Mouse (Mus musculus) cerebellum, postnatal 36 days (tissue): ENCODE data around the gene Isg20l2.
A peak's percentile ranks its signal among the peaks of the same experiment; 100 is the strongest.
"Not testable (repeated sequence)": the region's sequence is repeated elsewhere in the genome, so short reads cannot be mapped to it uniquely, and the experiment has no call there.

Experiments used
- DNase-seq, 2 experiments: peaks; one replicate each; pipeline ENCODE4 v3.0.0; 2021 to 2022; ENCODE audit warnings: mixed read lengths in 2 of 2

The Isg20l2 gene

GRCm38 (mm10) chr3:87930078-87930795 is at the start of gene Isg20l2, which contains the start of gene Rrnad1:
Gene Isg20l2 (plus strand): TSS chr3:87930314.
Gene Rrnad1 (minus strand): TSS chr3:87930717.
- peak; percentile 97 to 99 for DNase-seq

GRCm38 (mm10) chr3:87884291-87884690 is 45.8 kb upstream of the Isg20l2 start:
- no peak for DNase-seq

DNA sequence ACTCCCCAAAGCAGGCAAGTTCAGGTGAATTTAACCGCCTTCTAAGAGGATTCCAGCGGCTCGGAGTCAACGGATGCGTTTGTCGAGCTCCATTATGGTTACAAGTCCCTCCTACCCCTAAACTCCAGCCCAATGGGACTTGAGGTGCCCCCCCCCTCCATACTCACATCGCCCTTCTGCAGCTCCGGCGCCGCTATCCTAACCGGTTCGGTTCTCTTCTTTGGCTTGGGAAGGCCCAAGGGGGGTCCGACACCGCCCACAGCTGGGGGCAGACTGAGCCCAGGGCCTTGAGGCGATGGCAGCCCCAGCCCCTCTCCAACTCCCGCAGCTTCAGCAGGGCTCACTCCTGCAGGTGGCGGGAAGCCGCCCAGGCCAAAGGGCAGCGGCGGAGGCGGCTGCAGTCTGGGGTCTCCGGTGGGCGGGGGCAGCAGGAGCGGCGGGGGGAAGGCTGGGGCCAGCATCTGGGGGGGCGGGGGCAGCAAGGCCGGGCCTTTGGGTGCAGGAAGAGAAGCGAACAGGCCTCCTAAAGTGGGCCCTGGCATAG is 45.3 kb upstream of the Isg20l2 start:
- DNase-seq, result peak; percentile 39 to 47

- peak; percentile 86 to 91 for DNase-seq
Measured at GRCm38 (mm10) chr3:87885281-87886003, 44.7 kb upstream of the Isg20l2 start, which contains the start of gene Prcc. Gene Prcc (minus strand): TSS chr3:87885608.

DNA sequence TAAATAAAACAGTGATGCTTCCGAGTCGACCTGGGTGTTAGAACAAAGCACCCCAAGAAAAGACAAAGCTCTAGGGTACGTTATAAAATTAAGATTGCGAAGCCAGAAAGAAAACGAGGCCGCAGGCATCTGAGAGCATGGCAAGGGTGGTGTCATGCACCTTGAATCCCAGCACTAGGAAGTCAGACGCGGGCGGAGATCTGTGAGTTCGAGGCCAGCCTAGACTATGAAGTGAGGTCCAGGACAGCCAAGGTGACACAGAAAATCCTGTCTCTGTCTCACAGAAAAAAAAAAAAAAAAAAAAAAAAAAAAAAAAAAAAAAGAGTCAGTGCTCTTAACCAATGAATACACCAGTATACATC is 44.1 kb upstream of the Isg20l2 start:
- peak in 1 of 2 experiments; percentile 47 for DNase-seq

DNA sequence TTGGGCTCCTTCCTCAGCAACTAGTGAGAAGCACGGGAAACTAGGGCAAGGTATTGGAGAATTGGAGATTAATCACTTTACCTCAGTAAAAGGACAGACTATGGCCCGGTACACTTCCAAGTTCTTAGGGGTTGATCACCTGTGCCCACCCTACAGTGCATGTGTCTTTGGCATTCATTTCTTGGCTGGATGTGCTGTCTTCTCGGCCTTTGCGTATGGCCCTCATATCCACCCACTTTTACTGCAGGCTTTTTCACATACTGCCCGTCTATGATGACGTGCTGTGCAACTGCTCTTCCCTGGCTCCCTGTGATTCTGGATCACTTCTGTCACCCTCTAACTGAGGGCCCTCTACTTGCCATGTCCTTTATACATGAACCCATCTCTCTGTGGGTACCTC is 43.7 kb upstream of the Isg20l2 start:
- no peak for DNase-seq

GRCm38 (mm10) chr3:87887400-87887799 is 42.7 kb upstream of the Isg20l2 start:
- not testable (repeated sequence) for DNase-seq

GRCm38 (mm10) chr3:87891481-87891880 is 38.6 kb upstream of the Isg20l2 start:
- no peak for DNase-seq

DNA sequence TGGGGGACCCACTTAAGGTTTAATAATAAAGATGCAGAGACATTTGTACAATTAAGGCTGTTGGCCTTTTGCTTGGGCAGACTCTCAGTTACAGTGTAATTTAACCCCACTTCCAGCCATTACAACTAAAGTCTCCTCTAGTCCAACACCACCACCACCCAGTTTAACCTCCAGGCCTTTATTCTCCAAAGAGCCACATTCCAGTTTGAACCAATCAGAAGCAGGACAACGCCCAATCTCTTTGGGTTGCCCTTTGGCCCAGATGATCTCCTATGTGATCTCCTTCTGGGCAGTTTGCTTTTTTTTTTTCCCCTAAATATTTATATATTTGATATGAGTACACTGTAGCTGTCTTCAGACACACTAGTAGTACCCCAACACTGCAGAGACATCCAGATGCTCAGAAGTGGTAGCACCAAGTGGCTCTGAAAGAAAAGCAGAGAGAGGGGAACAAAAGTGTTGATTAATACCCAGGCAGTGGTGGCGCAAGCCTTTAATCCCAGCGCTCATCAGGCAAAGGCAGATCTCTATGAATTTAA is 36.7 kb upstream of the Isg20l2 start:
- no peak for DNase-seq

DNA sequence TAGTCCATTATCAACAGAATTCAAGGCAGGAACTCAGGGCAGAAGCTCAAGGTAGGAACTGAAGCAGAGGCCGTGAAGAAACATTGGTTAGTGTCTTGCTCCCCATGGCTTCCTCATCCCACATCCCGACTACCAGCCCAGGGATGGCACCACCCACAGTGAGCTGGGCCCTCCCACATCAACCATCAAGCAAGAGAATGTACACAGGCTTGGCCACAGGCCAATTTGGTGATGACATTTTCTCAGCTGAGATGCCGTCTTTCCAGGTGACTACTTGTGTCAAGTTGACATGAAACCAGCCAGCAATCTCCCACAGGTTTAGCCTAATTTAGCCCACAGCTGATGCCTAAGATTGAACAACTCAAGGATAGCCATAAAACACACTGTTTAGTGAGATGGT is 30.8 kb upstream of the Isg20l2 start:
- no peak for DNase-seq

DNA sequence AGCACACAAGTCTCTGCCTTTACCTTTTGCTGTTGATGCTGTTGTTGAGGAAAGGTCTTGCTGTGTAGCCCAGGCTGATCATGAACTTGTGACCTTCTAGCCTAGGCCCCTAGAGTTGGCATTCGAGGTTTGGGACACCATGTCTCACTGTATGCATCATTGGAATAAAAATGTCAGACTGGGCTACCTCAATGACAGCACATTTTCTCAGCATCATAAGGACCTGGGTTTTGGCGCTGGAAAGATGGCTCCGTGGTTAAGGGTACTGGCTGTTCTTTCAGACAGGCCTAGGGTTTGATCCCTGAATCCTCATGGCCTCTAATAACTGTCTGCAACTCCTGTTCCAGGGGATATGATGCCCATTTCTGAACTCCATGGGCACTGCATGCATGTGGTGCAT is 30.3 kb upstream of the Isg20l2 start:
- DNase-seq, result no peak

GRCm38 (mm10) chr3:87901036-87901624 is 29.0 kb upstream of the Isg20l2 start:
- DNase-seq, result no peak

DNA sequence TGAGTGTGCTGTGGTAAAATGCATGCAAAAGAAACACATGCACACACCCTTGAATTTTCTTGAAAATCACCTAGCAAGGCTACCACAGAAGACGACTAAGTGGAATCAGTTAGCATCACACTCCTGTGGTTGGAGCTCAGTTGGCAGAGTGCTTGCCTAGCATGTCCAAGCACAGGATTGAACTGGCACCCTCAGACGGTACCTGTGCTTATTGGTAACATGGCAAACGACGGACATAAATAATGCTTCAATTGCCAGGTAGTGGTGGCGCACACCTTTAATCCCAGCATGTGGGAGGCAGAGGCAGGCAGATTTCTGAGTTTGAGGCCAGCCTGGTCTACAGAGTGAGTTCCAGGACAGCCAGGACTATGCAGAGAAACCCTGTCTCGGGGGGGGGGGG is 28.2 kb upstream of the Isg20l2 start:
- not testable (repeated sequence) for DNase-seq

GRCm38 (mm10) chr3:87903821-87904220 is 26.3 kb upstream of the Isg20l2 start:
- no peak for DNase-seq

GRCm38 (mm10) chr3:87905880-87906485 is 24.1 kb upstream of the Isg20l2 start, which contains the start of gene Hdgf:
Gene Hdgf (plus strand): TSS chr3:87906321.
- DNase-seq, result peak; percentile 91 to 93

DNA sequence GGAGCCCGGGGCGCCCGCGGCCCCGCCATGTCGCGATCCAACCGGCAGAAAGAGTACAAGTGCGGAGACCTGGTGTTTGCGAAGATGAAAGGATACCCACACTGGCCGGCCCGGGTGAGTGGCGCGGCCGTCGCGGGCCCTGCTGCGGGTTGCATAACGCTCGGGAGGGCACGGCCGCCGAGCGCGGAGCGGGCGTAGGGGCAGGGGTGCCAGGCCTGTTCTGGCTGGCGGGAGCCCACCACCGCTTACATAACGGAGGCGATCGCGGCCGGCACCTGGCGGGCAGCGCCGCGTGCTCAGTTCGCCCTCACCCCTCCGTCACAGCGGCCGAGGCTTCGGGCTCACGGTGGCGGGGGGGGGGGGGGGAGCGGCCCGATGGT is 23.5 kb upstream of the Isg20l2 start:
- DNase-seq, result peak; percentile 71 to 73

GRCm38 (mm10) chr3:87906981-87907857 is 22.9 kb upstream of the Isg20l2 start:
- DNase-seq, result peak; percentile 34 to 42

DNA sequence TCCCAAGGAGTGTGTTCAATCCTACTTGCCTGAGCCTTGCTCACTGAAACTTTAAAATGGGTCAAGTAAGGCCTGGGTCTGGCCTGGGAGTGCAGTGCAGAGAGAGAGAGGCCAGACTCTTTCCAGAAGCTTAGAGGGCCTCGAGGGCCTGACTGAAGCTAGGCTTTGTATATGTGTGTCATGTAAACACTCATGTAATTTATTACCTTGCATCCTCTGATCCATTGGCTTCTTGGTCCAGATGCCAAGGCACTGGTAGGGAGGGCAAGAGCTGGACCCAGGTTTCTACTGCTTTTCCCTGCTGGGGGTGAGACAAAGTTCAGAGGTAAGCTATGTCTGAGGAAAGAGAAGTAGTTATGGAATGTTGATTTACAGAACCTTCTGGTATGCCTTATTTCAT is 22.2 kb upstream of the Isg20l2 start:
- DNase-seq, result no peak

GRCm38 (mm10) chr3:87909381-87909780 is 20.7 kb upstream of the Isg20l2 start:
- DNase-seq, result no peak

GRCm38 (mm10) chr3:87909874-87910273 is 20.2 kb upstream of the Isg20l2 start:
- no peak for DNase-seq

GRCm38 (mm10) chr3:87910573-87911141 is 19.5 kb upstream of the Isg20l2 start:
- DNase-seq, result peak; percentile 59 to 64
